Mouse (Mus musculus): ENCODE results near the gene Ep300.

DNA sequence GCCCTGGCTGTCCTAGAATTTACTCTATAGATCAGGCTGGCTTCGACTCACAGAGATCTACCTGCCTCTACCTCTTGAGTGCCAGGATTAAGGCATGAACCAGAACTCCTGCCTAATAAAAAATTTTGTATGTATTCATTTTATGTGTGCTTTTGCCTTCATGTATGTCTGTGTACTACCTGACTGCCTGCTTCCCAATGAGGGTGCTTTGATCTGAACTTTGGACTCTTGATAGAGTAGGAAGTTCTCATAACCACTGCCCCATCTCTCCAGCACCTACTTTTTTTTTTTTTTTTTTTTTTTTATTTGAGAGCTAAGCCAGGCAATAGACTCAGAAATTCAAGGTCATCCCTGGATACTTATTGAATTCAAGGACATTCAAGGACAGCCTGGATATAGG, 31.7 kb upstream of the Ep300 start:
- no peak for TF ChIP-seq CTCF (IDR thresholded peaks at IDR 0.05; ENCODE audit: control insufficient read depth, insufficient read depth, insufficient read length)
- no peak for TF ChIP-seq FOSL1 (IDR thresholded peaks at IDR 0.05; ENCODE audit: insufficient read depth, low read length, poor library complexity, severe bottlenecking)
